Mouse (Mus musculus) embryonic facial prominence, embryonic 13.5 days (tissue): Measurements from ENCODE around the gene Krtap6-2. TPM values are rescaled to one million over a fixed set of nuclear protein-coding genes. Genes with fewer than 3 reads are reported as not detected.

Experiments
- ATAC-seq: fragments of 200-750 bp; cut with Nextera tagmentation; 2 replicates; pipeline ENCODE4 v1.8.0; 2017; ENCODE audit warnings: low read depth; ENCODE audit not compliant: insufficient number of reproducible peaks, insufficient read depth, low FRiP score, low TSS enrichment
- H3K27ac ChIP-seq: fragments of 300-500 bp; sonication (generic); 2 replicates; pipeline ENCODE4 v1.5.1; 2015; ENCODE audit warnings: moderate library complexity, mild to moderate bottlenecking, inconsistent platforms
- H3K27me3 ChIP-seq: fragments of 300-500 bp; sonication (generic); 2 replicates; pipeline ENCODE4 v1.6.1; 2015; ENCODE audit warnings: mild to moderate bottlenecking, inconsistent platforms
- H3K36me3 ChIP-seq: fragments of 300-500 bp; sonication (generic); 2 replicates; pipeline ENCODE4 v1.6.1; 2015; ENCODE audit warnings: mild to moderate bottlenecking, inconsistent platforms
- H3K4me1 ChIP-seq: fragments of 300-500 bp; sonication (generic); 2 replicates; pipeline ENCODE4 v1.6.1; 2015; ENCODE audit warnings: inconsistent platforms
- H3K4me2 ChIP-seq: fragments of 300-500 bp; sonication (generic); 2 replicates; pipeline ENCODE4 v1.6.1; 2015; ENCODE audit warnings: moderate library complexity, mild to moderate bottlenecking, inconsistent platforms
- H3K4me3 ChIP-seq: fragments of 300-500 bp; sonication (generic); 2 replicates; pipeline ENCODE4 v1.5.1; 2015; ENCODE audit warnings: mild to moderate bottlenecking, inconsistent platforms
- H3K9ac ChIP-seq: fragments of 300-500 bp; sonication (generic); 2 replicates; pipeline ENCODE4 v1.6.1; 2015; ENCODE audit warnings: mild to moderate bottlenecking, inconsistent platforms
- H3K9me3 ChIP-seq: fragments of 300-500 bp; sonication (generic); 2 replicates; pipeline ENCODE4 v1.6.1; 2016; ENCODE audit warnings: inconsistent platforms
- WGBS: fragments of 180-500 bp; shearing (Covaris S2); methylation state at CpG from one replicate; pipeline ENCODE4 v1.1.7; 2015; ENCODE audit warnings: mixed read lengths; 5-methylcytosine and 5-hydroxymethylcytosine counted together
- polyA plus RNA-seq: library from polyadenylated mRNA; unstranded; fragments of >200 nt; fragmentation: Nextera tagmentation; extraction: Ambion mirVana; gene quantifications from 2 replicates; pipeline ENCODE4 v1.2.1, GENCODE M21; 2015

Gene Krtap6-2
- not detected in 2 replicates for polyA plus RNA-seq

DNA sequence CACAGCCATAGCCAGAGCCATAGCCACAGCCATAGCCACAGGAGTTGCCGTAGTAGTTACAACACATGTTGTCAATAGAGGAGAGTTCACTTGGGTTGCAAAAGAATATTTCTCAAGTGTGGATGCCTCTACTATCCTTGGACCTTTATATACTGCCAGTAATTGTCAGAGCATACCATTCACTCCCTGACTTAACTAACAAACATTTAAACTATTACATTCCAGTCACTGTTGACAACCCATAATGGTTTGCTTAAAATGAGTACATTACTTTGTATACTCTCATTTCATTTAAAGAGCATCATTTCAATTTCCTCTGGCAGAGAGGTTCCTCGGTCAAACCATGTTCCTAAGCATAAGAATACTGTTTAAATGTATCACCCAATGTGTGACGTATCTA is at the start of gene Krtap6-2:
Gene Krtap6-2 (minus strand): TSS at position 101 of the 400 bp plus-strand sequence.
- WGBS = 91% methylated on average over 3 of the region's 3 CpGs
- ATAC-seq = no peak

DNA sequence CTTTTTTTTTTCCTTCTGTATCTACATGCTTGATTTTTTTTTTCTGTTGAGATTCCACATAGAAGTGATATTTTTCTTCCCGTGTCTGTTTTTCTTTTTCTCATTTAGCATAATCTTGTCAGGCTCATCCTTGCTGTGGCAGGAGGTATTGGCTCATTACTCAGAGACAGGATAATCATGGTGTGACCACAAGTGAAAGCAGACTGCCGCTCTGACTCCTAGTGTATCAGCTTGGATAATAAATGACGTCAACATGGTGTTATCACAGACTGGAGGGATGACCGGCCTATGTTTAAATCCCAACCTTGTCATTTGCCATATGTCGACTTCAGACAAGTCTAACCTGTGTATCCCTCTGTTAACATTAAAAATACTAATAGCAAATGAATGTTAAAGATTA is 41.3 kb upstream of the Krtap6-2 start:
- Histone ChIP-seq H3K36me3 (no peaks in the 10 kb centered on the region), H3K27ac (no peak overlapping the region), H3K9me3 (no peaks in the 10 kb centered on the region), H3K4me2 (no peak overlapping the region), H3K27me3 (no peaks in the 10 kb centered on the region), H3K4me1 (no peaks in the 10 kb centered on the region), H3K4me3 (no peak overlapping the region), H3K9ac (no peak overlapping the region)
- no peak for ATAC-seq
- 76% methylated on average over 5 of the region's 5 CpGs for WGBS

More for the DNA sequence above, at the start of gene Krtap6-2:
- H3K4me2 ChIP-seq = no peak within 1 kb of the TSS
- no peak within 1 kb of the TSS for H3K27ac ChIP-seq
- no peaks in the 10 kb centered on the region for H3K36me3 ChIP-seq
- H3K9ac ChIP-seq = no peak within 1 kb of the TSS
- no peak within 1 kb of the TSS for H3K4me3 ChIP-seq
- no peaks in the 10 kb centered on the region for H3K4me1 ChIP-seq
- no peaks in the 10 kb centered on the region for H3K9me3 ChIP-seq
- no peaks in the 10 kb centered on the region for H3K27me3 ChIP-seq

DNA sequence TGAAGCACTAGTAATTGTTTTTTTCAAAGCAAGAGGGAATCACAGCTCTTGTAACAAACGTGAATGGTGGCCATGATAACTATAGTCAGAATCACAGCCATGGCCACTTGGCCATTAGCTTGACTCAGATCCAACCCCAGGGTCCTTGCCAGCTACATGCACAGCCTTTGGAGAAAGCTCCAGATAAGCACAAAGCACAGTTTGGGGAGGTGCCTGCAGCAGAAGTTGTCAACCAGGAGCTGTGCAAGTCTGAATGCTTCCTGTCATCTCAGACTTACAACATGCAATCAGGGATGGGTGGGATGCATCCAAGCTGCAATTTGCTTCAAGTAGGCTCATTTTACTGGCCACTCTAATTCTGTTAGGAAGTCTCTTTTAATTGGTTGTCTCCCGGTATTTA is 9.7 kb upstream of the Krtap6-2 start:
- WGBS = 80% methylated on average over 2 of the region's 2 CpGs
- H3K27me3 ChIP-seq = no peaks in the 10 kb centered on the region

DNA sequence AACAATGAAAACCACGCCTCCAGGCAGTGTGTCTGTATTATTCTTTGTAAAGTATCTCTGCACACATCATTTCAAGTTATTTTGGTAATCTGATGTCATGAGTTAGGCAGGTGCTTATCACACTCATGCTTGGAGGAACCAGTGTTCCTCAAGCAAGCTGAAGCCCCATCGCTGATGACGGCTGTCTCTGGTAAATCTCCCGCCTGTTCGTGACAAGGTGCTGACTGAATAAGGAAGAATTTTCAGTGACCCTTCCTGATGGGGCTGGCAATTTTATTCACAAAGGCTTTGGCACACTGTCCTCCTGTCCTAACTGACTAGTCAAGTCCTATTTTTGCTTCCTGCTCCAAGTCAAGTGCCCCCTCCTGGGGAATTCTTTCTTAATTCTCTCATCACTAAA is 5.4 kb upstream of the Krtap6-2 start:
- Histone ChIP-seq H3K4me3 (no peak overlapping the region), H3K27ac (no peak overlapping the region), H3K27me3 (no peaks in the 10 kb centered on the region), H3K4me2 (no peak overlapping the region), H3K4me1 (no peaks in the 10 kb centered on the region), H3K36me3 (no peaks in the 10 kb centered on the region), H3K9me3 (no peaks in the 10 kb centered on the region), H3K9ac (no peak overlapping the region)
- ATAC-seq = no peak
- WGBS = 86% methylated on average over 5 of the region's 5 CpGs

More for the DNA sequence above, 9.7 kb upstream of the Krtap6-2 start:
- ATAC-seq = no peak
- Histone ChIP-seq H3K9me3 (no peaks in the 10 kb centered on the region), H3K4me1 (no peaks in the 10 kb centered on the region), H3K27ac (no peak overlapping the region), H3K36me3 (no peaks in the 10 kb centered on the region), H3K4me2 (no peak overlapping the region), H3K9ac (no peak overlapping the region), H3K4me3 (no peak overlapping the region)

DNA sequence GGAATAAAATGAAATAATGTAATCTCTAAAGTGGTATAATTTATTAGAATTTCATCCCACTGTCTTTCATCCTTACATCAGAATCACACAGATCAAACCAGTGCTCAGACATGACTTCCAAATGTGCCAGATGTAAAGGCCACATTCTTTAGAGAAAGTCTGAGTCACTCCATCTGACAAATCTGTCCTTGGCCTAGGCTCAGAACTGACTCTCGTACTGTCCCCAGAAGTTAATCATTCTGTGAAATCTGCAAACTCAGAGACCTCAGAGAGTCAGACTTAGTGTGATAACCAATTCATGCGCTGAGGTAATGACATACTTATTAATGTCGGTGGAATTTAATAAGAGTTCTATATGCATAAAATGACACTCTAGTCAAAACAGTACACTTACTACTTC is 3.6 kb downstream of the Krtap6-2 start:
- Histone ChIP-seq H3K4me2 (no peak overlapping the region), H3K27me3 (no peaks in the 10 kb centered on the region), H3K9ac (no peak overlapping the region), H3K27ac (no peak overlapping the region), H3K4me1 (no peaks in the 10 kb centered on the region), H3K9me3 (no peaks in the 10 kb centered on the region), H3K36me3 (no peaks in the 10 kb centered on the region), H3K4me3 (no peak overlapping the region)
- WGBS = 86% methylated on average over 3 of the region's 3 CpGs
- no peak for ATAC-seq

DNA sequence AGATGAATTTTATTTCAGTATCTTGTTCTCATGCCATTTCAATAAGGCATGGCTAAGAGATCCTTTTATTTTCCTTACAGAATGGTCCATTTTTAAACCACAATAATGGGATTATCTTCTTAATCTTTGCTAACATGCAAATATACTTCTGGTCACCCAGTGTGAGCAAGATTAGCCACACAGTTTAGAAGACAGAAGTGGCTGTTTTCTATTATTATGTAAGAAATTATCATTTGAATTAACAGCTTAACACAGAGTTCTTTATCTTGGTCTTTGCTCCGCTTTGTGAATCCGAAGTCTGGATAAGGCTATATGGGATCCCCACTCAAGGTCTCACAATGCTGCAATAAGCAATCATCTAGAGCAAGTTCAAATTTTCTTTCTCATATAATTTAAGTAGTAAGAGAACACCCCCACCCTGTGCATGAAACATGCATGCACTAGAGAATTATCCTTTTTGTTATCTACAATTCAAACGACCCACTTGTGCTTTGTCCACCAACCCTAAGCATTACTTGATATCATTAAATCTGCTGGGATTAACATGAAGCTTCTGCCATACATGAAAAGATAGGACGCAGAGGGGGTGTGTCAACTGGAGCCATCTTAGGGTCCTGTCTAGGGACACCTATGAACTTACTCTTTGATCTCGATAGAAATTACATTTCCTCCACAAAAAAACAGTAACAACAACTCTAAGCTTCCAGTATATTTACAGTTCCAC is 9.4 kb downstream of the Krtap6-2 start:
- no peak for ATAC-seq
- no peak overlapping the region for H3K4me3 ChIP-seq
- H3K27me3 ChIP-seq = no peaks in the 10 kb centered on the region
- no peaks in the 10 kb centered on the region for H3K36me3 ChIP-seq
- 77% methylated on average over 5 of the region's 5 CpGs for WGBS
- H3K9me3 ChIP-seq = no peaks in the 10 kb centered on the region
- H3K4me1 ChIP-seq = no peaks in the 10 kb centered on the region
- H3K9ac ChIP-seq = no peak overlapping the region
- H3K27ac ChIP-seq = no peak overlapping the region
- no peak overlapping the region for H3K4me2 ChIP-seq

DNA sequence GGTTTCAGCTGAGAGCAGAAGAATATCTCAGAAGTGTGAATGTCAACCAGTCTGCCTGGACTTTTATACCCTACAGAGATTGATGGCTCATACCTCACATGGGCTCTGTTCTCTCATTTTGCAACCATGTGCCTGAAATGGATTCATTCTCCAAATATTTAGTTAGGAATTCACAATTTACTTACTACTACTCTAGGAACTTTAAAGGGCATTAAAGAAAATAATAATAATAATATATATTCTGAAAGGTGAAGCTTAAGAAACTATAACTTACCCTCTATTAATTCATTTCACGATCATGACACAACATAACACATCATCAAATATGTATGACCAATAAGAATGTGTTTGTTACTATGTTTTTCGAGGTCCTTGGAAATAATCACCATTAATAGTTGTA is 16.1 kb downstream of the Krtap6-2 start, which contains the start of gene Krtap21-1:
Gene Krtap21-1 (minus strand): TSS at position 101 of the 400 bp plus-strand sequence.
- H3K27me3 ChIP-seq = no peaks in the 10 kb centered on the region
- no peak within 1 kb of the TSS for H3K4me3 ChIP-seq
- ATAC-seq = no peak
- H3K27ac ChIP-seq = no peak within 1 kb of the TSS
- H3K9me3 ChIP-seq = no peaks in the 10 kb centered on the region
- H3K4me2 ChIP-seq = no peak within 1 kb of the TSS
- H3K36me3 ChIP-seq = no peaks in the 10 kb centered on the region
- no peaks in the 10 kb centered on the region for H3K4me1 ChIP-seq
- WGBS = 83% methylated on average over 2 of the region's 2 CpGs
- H3K9ac ChIP-seq = no peak within 1 kb of the TSS

DNA sequence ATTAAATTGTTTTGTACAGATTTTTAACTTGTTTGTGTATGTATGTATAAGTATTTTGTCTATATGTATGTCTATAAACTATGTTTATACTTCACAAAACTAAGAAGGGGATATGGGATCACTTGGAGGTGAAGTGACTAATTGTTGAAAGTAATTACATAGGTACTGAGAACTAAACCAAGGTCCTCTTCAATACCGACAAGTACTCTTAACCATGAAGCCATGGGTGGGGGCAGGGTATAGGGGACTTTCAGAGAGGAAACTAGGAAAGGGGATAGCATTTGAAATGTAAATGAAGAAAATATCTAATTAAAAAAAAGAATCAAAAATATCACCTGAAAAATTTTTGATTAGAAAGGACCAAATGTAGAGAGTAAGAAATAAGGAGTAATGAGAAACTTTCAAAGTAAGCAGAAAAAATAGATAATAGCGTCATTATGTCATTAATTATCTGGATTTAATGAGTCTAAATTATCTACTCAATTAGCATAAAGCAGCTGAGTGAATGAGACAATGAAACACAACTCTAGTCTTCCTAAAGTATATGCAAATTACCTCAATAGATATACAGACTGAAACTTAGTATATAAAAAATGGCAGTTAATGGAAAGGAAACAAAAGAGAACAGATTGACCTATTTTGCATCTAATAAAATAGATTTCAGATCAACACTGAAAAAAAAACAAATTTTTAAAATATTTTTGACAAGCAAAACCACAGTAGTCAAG is 47.0 kb downstream of the Krtap6-2 start:
- no peaks in the 10 kb centered on the region for H3K36me3 ChIP-seq
- no peak overlapping the region for H3K4me3 ChIP-seq
- H3K9me3 ChIP-seq = no peaks in the 10 kb centered on the region
- ATAC-seq = no peak
- H3K9ac ChIP-seq = no peak overlapping the region
- no peak overlapping the region for H3K27ac ChIP-seq
- H3K4me2 ChIP-seq = no peak overlapping the region
- no peaks in the 10 kb centered on the region for H3K27me3 ChIP-seq
- no peaks in the 10 kb centered on the region for H3K4me1 ChIP-seq
- WGBS = 75% methylated on average over 2 of the region's 2 CpGs

Other genes starting within 250 kb of the Krtap6-2 start
- not detected in 2 replicates for gene 1110057P08Rik, start 245.4 kb downstream of the Krtap6-2 start, polyA plus RNA-seq
- gene Krtap20-2, start 214.2 kb downstream of the Krtap6-2 start, polyA plus RNA-seq = not detected in 2 replicates
- not detected in 2 replicates for gene Krtap21-1, start 16.2 kb downstream of the Krtap6-2 start, polyA plus RNA-seq
- not detected in 2 replicates for gene Krtap8-1, start 67.8 kb upstream of the Krtap6-2 start, polyA plus RNA-seq
- gene Krtap7-1, start 88.2 kb upstream of the Krtap6-2 start, polyA plus RNA-seq = not detected in 2 replicates
- not detected in 2 replicates for gene Krtap11-1, start 151.1 kb upstream of the Krtap6-2 start, polyA plus RNA-seq